Mouse (Mus musculus) brain, embryonic 14.5 days (tissue): Measurements from ENCODE around the gene Lrp8.

Source experiments
- CTCF ChIP-seq: fragments of 200-500 bp; IDR thresholded peaks from 2 replicates; pipeline ENCODE4 v1.5.1; 2012; ENCODE audit warnings: inconsistent platforms, mild to moderate bottlenecking, moderate library complexity, borderline replicate concordance; ENCODE audit not compliant: insufficient read depth, insufficient read length; ENCODE audit errors: extremely low read depth
- POLR2A ChIP-seq: fragments of 200-500 bp; IDR thresholded peaks from 2 replicates; pipeline ENCODE4 v1.6.1; 2012; ENCODE audit warnings: mild to moderate bottlenecking, inconsistent platforms, borderline replicate concordance; ENCODE audit not compliant: poor library complexity, insufficient read depth, insufficient read length, severe bottlenecking; ENCODE audit errors: extremely low read depth

DNA sequence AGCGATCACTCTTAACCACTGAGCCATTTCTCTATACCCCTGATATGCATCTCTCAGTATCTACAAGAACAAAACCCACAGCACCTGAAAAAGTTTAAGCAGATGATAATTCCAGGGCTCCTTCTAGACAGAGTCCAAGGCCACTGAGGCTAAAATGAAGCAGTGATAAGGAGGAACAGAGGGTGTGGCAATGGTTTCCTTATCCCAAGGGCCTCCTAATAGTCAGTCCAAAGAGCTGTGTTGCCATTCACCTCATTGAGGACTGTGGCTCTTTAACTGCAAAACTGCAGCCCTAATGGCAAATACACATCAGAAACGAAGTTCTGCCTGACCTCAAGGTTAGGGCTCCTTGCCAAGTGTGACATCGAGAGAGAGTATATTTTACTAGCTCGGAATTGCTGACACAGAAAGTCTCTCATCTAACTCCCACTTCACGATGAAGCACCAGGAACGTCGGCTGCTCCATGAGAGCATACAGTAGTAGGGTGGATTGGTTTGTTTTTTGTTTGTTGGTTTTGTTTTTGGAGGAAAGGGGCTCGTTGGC is 119.2 kb downstream of the Lrp8 start:
- TF ChIP-seq POLR2A (no peak), CTCF (no peak)
